Mouse (Mus musculus): ENCODE results near the gene H2-M10.1. TPM values are rescaled to one million over a fixed set of nuclear protein-coding genes. Genes with fewer than 3 reads are reported as not detected.

Gene H2-M10.1
- polyA plus RNA-seq, 1 experiment, result not detected

DNA sequence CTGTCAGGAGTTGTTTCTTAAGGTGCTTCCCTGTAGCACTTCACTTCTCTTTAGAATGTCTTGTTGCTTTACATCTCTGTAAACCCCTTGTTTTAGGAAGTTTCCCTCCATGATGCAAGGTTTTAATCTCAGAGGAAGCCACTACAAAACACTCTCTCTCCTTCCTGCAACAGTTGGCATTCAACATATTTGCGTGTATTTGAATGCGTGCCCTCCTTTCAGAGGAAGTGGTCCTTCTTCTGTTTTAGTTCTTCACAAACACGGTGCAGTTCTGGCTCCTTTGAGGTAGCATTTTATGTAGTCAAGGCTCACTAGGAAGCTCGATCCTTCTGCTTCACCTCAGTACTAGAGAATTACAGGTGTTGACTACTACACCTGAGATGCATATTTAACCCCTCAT lies 52.2 kb downstream of the H2-M10.1 start:
- Histone ChIP-seq H3K4me1 (ENCODE audit: control insufficient read depth, insufficient read depth, insufficient read length) (peaks cover 15% of the 10 kb centered on the region; the same call in 1 of the 2 replicates), H3K27me3 (ENCODE audit: control insufficient read depth, insufficient read depth, low read length) (no peaks in the 10 kb centered on the region), H3K36me3 (ENCODE audit: control insufficient read depth, insufficient read depth, low read length) (peaks cover under 1% of the 10 kb centered on the region; the same call in 1 of the 2 replicates), H3K27ac (ENCODE audit: insufficient read depth, low read length) (no peak overlapping the region), H3K4me3 (ENCODE audit: extremely low read depth, insufficient read depth, insufficient read length) (no peak overlapping the region)
- no peak for DNase-seq (ENCODE audit: low read depth in 1 of 2, low spot score in 2 of 2)
- TF ChIP-seq POLR2A (IDR thresholded peaks at IDR 0.05; ENCODE audit: low read depth, low read length) (no peak), CTCF (IDR thresholded peaks at IDR 0.05; ENCODE audit: extremely low read depth, insufficient read depth, insufficient read length, insufficient replicate concordance) (no peak)
- 45% methylated on average over 4 of the region's 4 CpGs for WGBS

Other genes with a start within 250 kb of the H2-M10.1 start
- 0.43 and 0.44 TPM in 2 replicates for gene Gm19684, start 204.5 kb downstream of the H2-M10.1 start, polyA plus RNA-seq (2012; rRNA removed)
- not detected in 2 replicates for gene Gm7030, start 196.7 kb downstream of the H2-M10.1 start, polyA plus RNA-seq (2012; rRNA removed)
- 0.15 TPM in 1 of 2 replicates, not detected in the other for gene Gm8909, start 157.6 kb downstream of the H2-M10.1 start, polyA plus RNA-seq (2012; rRNA removed)
- not detected in 2 replicates for gene H2-T3, start 135.9 kb downstream of the H2-M10.1 start, polyA plus RNA-seq (2012; rRNA removed)
- gene Rpp21, start 68.1 kb downstream of the H2-M10.1 start, polyA plus RNA-seq (2012; rRNA removed), result 59.9 and 79.2 TPM in 2 replicates
- gene Trim39, start 53.9 kb downstream of the H2-M10.1 start, polyA plus RNA-seq (2012; rRNA removed), result 16.3 and 19.7 TPM in 2 replicates
- not detected in 2 replicates for gene H2-M10.2, start 39.7 kb downstream of the H2-M10.1 start, polyA plus RNA-seq (2012; rRNA removed)
- gene H2-M10.3, start 42.3 kb upstream of the H2-M10.1 start, polyA plus RNA-seq (2012; rRNA removed), result not detected in 2 replicates
- not detected in 2 replicates for gene H2-M10.4, start 136.2 kb upstream of the H2-M10.1 start, polyA plus RNA-seq (2012; rRNA removed)
- not detected in 2 replicates for gene H2-M11, start 220.9 kb upstream of the H2-M10.1 start, polyA plus RNA-seq (2012; rRNA removed)